Mouse (Mus musculus) limb, embryonic 11.5 days (tissue): ENCODE data around the gene Clec2i. TPM values are rescaled to one million over a fixed set of nuclear protein-coding genes. Genes with fewer than 3 reads are reported as not detected.

ENCODE experiments used
- ATAC-seq: fragments of 200-750 bp; cut with Nextera tagmentation; 2 replicates; pipeline ENCODE4 v1.8.0; 2017; ENCODE audit warnings: low read depth; ENCODE audit not compliant: insufficient number of reproducible peaks, low FRiP score, low TSS enrichment
- DNase-seq: peaks from one replicate; pipeline ENCODE4 v3.0.0-alpha.2; 2015; ENCODE audit warnings: low spot score
- H3K27ac ChIP-seq: fragments of 300-500 bp; sonication (generic); replicated peaks from 2 replicates; pipeline ENCODE4 v1.5.1; 2014; ENCODE audit warnings: low read depth, mild to moderate bottlenecking, low read length
- H3K27me3 ChIP-seq: fragments of 300-500 bp; sonication (generic); 2 replicates; pipeline ENCODE4 v1.6.1; 2014; ENCODE audit warnings: mild to moderate bottlenecking, low read length, mixed read lengths; ENCODE audit not compliant: control insufficient read depth, insufficient read depth
- H3K36me3 ChIP-seq: fragments of 300-500 bp; sonication (generic); 2 replicates; pipeline ENCODE4 v1.6.1; 2014; ENCODE audit warnings: mild to moderate bottlenecking, low read length, moderate library complexity, mixed read lengths; ENCODE audit not compliant: control insufficient read depth, insufficient read depth
- H3K4me1 ChIP-seq: fragments of 300-500 bp; sonication (generic); 2 replicates; pipeline ENCODE4 v1.6.1; 2014; ENCODE audit warnings: low read length, mixed read lengths; ENCODE audit not compliant: control insufficient read depth, insufficient read depth
- H3K4me2 ChIP-seq: fragments of 300-500 bp; sonication (generic); 2 replicates; pipeline ENCODE4 v1.6.1; 2014; ENCODE audit warnings: low read depth, mild to moderate bottlenecking, moderate library complexity; ENCODE audit not compliant: severe bottlenecking
- H3K4me3 ChIP-seq: fragments of 300-500 bp; sonication (generic); 2 replicates; pipeline ENCODE4 v1.5.1; 2014; ENCODE audit warnings: low read depth, low read length
- H3K9ac ChIP-seq: fragments of 300-500 bp; sonication (generic); 2 replicates; pipeline ENCODE4 v1.6.1; 2014; ENCODE audit warnings: mild to moderate bottlenecking, low read length
- H3K9me3 ChIP-seq: fragments of 300-500 bp; sonication (generic); 2 replicates; pipeline ENCODE4 v1.6.1; 2016; ENCODE audit warnings: low read length; ENCODE audit not compliant: control insufficient read depth
- WGBS: fragments of 180-500 bp; shearing (Covaris S2); extraction: QIAGEN DNeasy Blood & Tissue Kit; methylation state at CpG from one replicate; pipeline ENCODE4 v1.1.7; 2014; 5-methylcytosine and 5-hydroxymethylcytosine counted together
- polyA plus RNA-seq: library from polyadenylated mRNA; unstranded; fragments of >200 nt; fragmentation: Nextera tagmentation; extraction: Ambion mirVana; gene quantifications from 2 replicates; pipeline ENCODE4 v1.2.1, GENCODE M21; 2014

Clec2i gene
- polyA plus RNA-seq, 1 experiment from 2014 or later = not detected

- DNase-seq (peak; percentile 98), ATAC-seq (peak; percentile 79)
- H3K9me3 ChIP-seq = no peaks in the 10 kb centered on the region
- H3K36me3 ChIP-seq = no peaks in the 10 kb centered on the region
- H3K27me3 ChIP-seq = no peaks in the 10 kb centered on the region
- H3K4me3 ChIP-seq = peak overlapping the region; percentile 69
- H3K4me1 ChIP-seq = no peaks in the 10 kb centered on the region
- under 1% methylated on average over 44 of the region's 44 CpGs for WGBS
- H3K27ac ChIP-seq = 0 out of 2 replicates have a peak overlapping the region, but pooled peaks have one; percentile 53
- H3K4me2 ChIP-seq = peak overlapping the region; percentile 48
- peak overlapping the region; percentile 69 for H3K9ac ChIP-seq
Measured at GRCm38 (mm10) chr6:128842945-128843478, 44.4 kb upstream of the Clec2i start.

GRCm38 (mm10) chr6:128843479-128843992 is 43.9 kb upstream of the Clec2i start:
- peak overlapping the region; percentile 48 for H3K4me2 ChIP-seq
- peak overlapping the region; percentile 53; the same call in 1 of the 2 replicates for H3K27ac ChIP-seq
- H3K4me1 ChIP-seq = no peaks in the 10 kb centered on the region
- no peaks in the 10 kb centered on the region for H3K27me3 ChIP-seq
- ATAC-seq (peak; percentile 40), DNase-seq (peak; percentile 76)
- WGBS = under 1% methylated on average over 22 of the region's 22 CpGs
- H3K4me3 ChIP-seq = peak overlapping the region; percentile 69
- no peaks in the 10 kb centered on the region for H3K9me3 ChIP-seq
- H3K36me3 ChIP-seq = no peaks in the 10 kb centered on the region
- H3K9ac ChIP-seq = peak overlapping the region; percentile 47

GRCm38 (mm10) chr6:128844131-128844530 is 43.3 kb upstream of the Clec2i start:
- no peaks in the 10 kb centered on the region for H3K4me1 ChIP-seq
- H3K9me3 ChIP-seq = no peaks in the 10 kb centered on the region
- peak overlapping the region; percentile 27; the same call in 1 of the 2 replicates for H3K4me2 ChIP-seq
- H3K36me3 ChIP-seq = no peaks in the 10 kb centered on the region
- DNase-seq = no peak
- no peaks in the 10 kb centered on the region for H3K27me3 ChIP-seq
- no peak overlapping the region for H3K27ac ChIP-seq
- 33% methylated on average over 8 of the region's 8 CpGs for WGBS
- peak overlapping the region; percentile 69 for H3K4me3 ChIP-seq
- ATAC-seq = no peak
- H3K9ac ChIP-seq = no peak overlapping the region

GRCm38 (mm10) chr6:128844586-128845080 is 42.8 kb upstream of the Clec2i start:
- 83% methylated on average over 5 of the region's 5 CpGs for WGBS
- DNase-seq (no peak), ATAC-seq (no peak)
- Histone ChIP-seq H3K27me3 (no peaks in the 10 kb centered on the region), H3K27ac (no peak overlapping the region), H3K36me3 (no peaks in the 10 kb centered on the region), H3K4me2 (no peak overlapping the region), H3K9ac (no peak overlapping the region), H3K4me3 (no peak overlapping the region), H3K9me3 (no peaks in the 10 kb centered on the region), H3K4me1 (no peaks in the 10 kb centered on the region)

GRCm38 (mm10) chr6:128845319-128845979 is 41.9 kb upstream of the Clec2i start:
- no peak overlapping the region for H3K4me3 ChIP-seq
- no peak overlapping the region for H3K27ac ChIP-seq

GRCm38 (mm10) chr6:128845998-128846542 is 41.3 kb upstream of the Clec2i start:
- Histone ChIP-seq H3K9ac (no peak overlapping the region), H3K27ac (no peak overlapping the region), H3K4me3 (no peak overlapping the region), H3K9me3 (no peaks in the 10 kb centered on the region), H3K27me3 (no peaks in the 10 kb centered on the region), H3K36me3 (no peaks in the 10 kb centered on the region), H3K4me2 (no peak overlapping the region), H3K4me1 (no peaks in the 10 kb centered on the region)
- 75% methylated on average over 6 of the region's 9 CpGs for WGBS
- ATAC-seq = no peak
- no peak for DNase-seq

More at GRCm38 (mm10) chr6:128845319-128845979, 41.9 kb upstream of the Clec2i start:
- DNase-seq (peak; percentile 96), ATAC-seq (peak; percentile 15; the same call in 1 of the 2 replicates)
- H3K4me1 ChIP-seq = no peaks in the 10 kb centered on the region
- peak overlapping the region; percentile 15; the same call in 1 of the 2 replicates for H3K4me2 ChIP-seq
- no peaks in the 10 kb centered on the region for H3K27me3 ChIP-seq
- no peak overlapping the region for H3K9ac ChIP-seq
- H3K9me3 ChIP-seq = no peaks in the 10 kb centered on the region
- H3K36me3 ChIP-seq = no peaks in the 10 kb centered on the region
- WGBS = 39% methylated on average over 7 of the region's 7 CpGs

GRCm38 (mm10) chr6:128847401-128847800 is 40.0 kb upstream of the Clec2i start:
- Histone ChIP-seq H3K27me3 (no peaks in the 10 kb centered on the region), H3K27ac (no peak overlapping the region), H3K4me2 (no peak overlapping the region), H3K4me3 (no peak overlapping the region), H3K4me1 (no peaks in the 10 kb centered on the region), H3K9ac (no peak overlapping the region), H3K36me3 (no peaks in the 10 kb centered on the region), H3K9me3 (no peaks in the 10 kb centered on the region)
- DNase-seq = no peak
- 95% methylated on average over 4 of the region's 4 CpGs for WGBS
- no peak for ATAC-seq

GRCm38 (mm10) chr6:128849902-128850301 is 37.5 kb upstream of the Clec2i start:
- peak; percentile 82 for DNase-seq
- Histone ChIP-seq H3K27ac (no peak overlapping the region), H3K4me1 (no peaks in the 10 kb centered on the region), H3K27me3 (no peaks in the 10 kb centered on the region), H3K36me3 (no peaks in the 10 kb centered on the region), H3K9me3 (no peaks in the 10 kb centered on the region), H3K4me3 (no peak overlapping the region), H3K4me2 (no peak overlapping the region), H3K9ac (no peak overlapping the region)
- ATAC-seq = no peak
- WGBS = 58% methylated on average over 2 of the region's 2 CpGs
